Mouse (Mus musculus) cerebellum, postnatal 25 days (tissue): ENCODE measurements at regions not wholly inside any gene's neighbourhood (a gene's known extent, or its start where the extent isn't known, plus 50 kb on each side); places are given as distances from the start of the nearest gene placed in this dataset.

ENCODE experiments used
- DNase-seq, 2 experiments: peaks; one replicate each; pipeline ENCODE4 v3.0.0; 2021; ENCODE audit warnings: mixed read lengths in 2 of 2

- no peak for DNase-seq
Measured at GRCm38 (mm10) chr3:143369002-143369401, 487.2 kb upstream of the Pkn2 start.

- no peak for DNase-seq
Measured at GRCm38 (mm10) chr3:143340032-143340431, 458.2 kb upstream of the Pkn2 start.

DNA sequence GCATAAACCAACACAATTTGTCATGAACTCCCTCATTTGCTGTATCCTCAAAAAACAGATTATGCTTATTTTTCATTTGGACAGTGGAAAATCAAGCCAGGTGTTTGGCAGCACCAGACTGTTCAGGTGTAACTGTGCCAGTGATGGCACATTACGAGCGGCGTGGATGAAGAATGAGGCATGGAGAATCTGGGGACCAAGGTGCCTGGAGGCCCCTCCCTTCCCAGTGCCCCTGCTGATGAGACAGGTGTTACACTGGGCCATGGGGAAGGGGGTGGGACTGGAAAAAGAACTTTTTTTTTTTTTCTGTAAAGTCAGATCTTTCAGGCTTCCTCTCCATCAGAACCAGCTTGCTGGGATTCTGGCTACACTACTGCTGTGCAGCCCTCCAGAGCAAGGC is 451.5 kb upstream of the Pkn2 start:
- DNase-seq, result no peak

GRCm38 (mm10) chr3:143328521-143328920 is 446.7 kb upstream of the Pkn2 start:
- DNase-seq, result no peak

DNA sequence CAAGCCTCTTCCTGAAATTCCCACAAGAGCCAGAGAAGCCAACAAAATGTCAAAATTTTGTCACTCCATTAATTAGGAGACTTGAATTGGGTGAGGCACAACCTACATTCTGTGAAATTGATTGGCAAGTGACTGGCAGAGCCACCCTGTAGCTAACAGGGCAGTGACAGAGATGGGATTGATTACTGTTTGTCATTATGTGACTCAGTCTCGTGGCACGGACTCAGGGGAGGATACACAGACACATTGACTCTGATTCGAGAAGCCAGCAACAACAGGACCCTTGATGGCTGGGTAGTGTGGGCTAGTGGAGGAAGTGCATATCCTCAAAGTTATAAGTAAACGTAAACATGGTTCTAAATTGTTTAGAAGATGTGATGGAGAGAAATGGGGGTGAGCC is 445.8 kb upstream of the Pkn2 start:
- no peak for DNase-seq

- DNase-seq, result no peak
Measured at GRCm38 (mm10) chr3:143316457-143316856, 434.7 kb upstream of the Pkn2 start.

DNA sequence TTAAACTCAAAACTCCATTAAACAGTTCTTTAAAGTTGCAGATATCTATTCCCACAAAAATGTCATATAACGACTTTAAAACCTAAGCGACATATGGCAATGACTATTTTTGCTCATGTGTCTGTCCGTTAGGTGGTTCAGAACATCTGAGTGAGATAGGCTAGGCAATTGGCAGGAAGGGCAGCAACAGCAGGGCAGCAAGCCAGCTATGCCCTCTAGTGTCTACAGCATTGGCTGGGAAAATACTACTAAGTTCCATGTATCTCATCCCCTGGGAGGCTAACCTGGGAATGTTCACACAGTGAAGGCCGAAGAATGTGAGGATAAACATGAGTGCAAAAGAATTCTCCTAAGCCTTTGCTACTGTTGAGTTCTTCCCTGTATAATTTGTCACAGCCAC is 410.0 kb upstream of the Pkn2 start:
- peak; percentile 11 to 50 for DNase-seq

- DNase-seq, result no peak
Measured at GRCm38 (mm10) chr3:143264132-143264531, 382.3 kb upstream of the Pkn2 start.

- DNase-seq, result peak; percentile 6 to 21
Measured at GRCm38 (mm10) chr3:143252643-143253042, 370.8 kb upstream of the Pkn2 start.

GRCm38 (mm10) chr3:143252008-143252407 is 370.2 kb upstream of the Pkn2 start:
- no peak for DNase-seq

DNA sequence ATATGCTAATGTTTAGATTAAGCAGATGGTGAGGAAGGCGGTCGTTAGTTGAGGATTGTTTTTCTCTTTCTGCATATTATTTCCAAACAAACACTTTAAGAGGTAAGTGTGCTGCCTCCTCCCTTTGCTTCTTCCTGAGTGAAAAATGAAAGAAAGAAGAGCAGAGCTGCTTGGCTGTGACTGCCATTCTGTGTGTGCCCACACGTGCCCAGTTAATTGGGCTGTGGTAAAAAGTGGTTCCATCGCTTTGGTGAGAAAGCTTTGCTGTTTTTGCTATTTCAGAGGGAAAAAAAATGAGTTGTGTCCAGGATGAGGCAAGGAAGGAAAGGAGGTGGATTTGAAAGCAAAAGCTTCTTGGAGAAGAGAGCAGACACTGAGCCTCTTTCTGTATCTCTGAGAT is 360.9 kb upstream of the Pkn2 start:
- no peak for DNase-seq

- DNase-seq, result no peak
Measured at GRCm38 (mm10) chr3:143240545-143241383, 359.0 kb upstream of the Pkn2 start.

- DNase-seq, result no peak
Measured at GRCm38 (mm10) chr3:143238546-143238945, 356.7 kb upstream of the Pkn2 start.

DNA sequence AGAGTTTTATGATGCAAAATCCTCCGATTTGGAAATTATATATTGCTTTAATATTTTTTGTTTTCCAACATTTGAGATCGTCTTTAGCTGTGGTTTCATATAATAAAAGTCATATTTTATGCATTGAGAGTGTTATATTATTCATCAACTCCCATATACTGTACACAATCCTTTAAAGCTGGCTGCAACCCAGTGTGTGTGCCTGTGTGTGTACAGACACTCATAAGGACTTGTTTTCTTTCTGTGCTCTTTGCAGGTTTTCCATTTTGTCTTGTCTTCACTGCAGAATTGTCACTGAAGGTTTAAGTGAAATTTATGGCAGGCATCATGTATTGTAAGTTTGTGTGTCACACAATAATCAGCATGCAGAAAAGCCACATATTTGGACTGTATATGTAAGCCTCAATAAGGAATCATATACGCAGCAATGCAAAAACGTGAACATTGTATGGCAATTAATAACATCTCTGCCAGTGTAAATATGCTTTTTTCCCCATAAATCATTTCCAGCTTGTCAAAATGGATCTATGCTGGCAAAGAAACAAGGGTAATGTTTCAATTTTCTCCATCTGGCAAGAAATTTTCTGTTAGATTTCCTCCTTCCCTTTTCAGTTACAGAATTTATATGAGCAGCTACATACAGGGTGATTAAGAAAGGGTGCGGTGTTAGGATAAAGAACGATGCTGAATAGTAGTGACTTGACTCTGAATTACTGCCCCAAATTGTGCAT is 342.4 kb upstream of the Pkn2 start:
- no peak for DNase-seq

DNA sequence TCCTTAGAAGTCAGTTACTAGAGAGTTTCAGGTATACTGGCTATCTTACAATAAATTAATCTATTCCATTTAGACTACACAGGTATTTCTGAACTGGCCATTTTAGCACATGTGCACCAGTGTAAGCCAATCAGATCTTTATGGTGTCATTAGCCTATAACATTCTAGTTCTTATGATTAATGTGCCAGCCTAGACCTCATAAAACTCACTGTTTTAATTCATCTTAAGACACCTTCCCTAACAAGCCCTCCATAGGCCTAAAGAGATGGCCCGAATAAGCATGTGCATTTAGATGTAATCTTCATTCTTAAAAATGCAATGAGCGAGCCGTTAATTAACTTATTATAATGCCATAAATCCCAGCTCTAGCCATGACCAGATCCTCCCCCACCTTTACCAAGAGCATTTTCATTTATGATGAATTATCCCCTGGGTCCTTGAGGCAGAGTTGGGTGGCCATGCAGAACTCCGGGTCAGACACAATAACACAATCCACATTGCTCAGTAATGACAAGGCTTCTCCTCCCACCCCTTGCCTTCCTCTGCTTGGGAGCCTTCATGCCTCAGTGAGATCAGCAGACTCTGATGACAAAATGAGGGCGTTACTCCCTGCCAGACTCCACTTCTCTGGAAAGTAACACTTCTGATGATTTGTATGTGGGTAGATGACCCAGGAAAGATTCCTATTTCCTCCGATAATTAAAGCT is 311.6 kb upstream of the Pkn2 start:
- DNase-seq, result no peak

DNA sequence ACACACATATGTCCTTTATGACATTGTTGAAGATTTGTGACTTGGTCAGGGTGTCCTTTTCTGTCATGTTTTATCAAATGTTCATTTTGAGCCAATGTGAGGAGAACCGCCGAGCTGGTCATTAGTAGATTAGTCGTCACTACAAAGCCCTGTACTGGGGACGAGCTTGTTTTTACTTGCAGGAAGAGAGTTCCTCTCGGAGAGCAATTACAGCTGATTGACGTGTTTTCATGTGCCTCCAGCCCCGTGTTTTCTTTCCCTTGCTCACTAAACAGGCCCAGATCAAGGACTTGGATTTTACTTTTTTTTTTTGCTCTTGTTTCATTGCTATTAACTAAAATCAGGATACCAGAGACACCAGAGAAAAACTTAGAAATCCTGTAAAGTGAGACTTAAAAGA is 307.1 kb upstream of the Pkn2 start:
- no peak for DNase-seq

- DNase-seq, result no peak
Measured at GRCm38 (mm10) chr3:143173971-143174370, 292.2 kb upstream of the Pkn2 start.

- DNase-seq, result no peak
Measured at GRCm38 (mm10) chr3:143162444-143162843, 280.6 kb upstream of the Pkn2 start.

- no peak for DNase-seq
Measured at GRCm38 (mm10) chr3:143161993-143162392, 280.2 kb upstream of the Pkn2 start.

DNA sequence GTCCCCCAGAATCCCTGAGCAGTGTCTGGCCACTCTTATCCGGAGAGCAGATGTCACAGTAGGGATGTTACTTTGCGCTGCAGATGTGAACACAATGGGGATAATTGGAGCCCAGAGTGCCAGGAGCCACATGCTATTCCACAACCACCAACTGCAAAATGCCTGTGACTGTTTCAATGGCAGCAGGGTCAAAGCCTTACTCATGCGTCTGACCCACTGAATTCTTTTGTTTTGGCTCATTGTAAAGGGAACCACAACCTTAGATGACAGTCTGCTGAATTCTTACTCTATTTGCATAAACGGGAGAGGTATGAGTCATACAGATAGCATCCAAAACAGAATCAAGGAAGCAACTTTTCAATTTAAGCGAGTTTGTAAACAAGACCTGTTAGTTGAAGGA is 276.8 kb upstream of the Pkn2 start:
- DNase-seq, result no peak

DNA sequence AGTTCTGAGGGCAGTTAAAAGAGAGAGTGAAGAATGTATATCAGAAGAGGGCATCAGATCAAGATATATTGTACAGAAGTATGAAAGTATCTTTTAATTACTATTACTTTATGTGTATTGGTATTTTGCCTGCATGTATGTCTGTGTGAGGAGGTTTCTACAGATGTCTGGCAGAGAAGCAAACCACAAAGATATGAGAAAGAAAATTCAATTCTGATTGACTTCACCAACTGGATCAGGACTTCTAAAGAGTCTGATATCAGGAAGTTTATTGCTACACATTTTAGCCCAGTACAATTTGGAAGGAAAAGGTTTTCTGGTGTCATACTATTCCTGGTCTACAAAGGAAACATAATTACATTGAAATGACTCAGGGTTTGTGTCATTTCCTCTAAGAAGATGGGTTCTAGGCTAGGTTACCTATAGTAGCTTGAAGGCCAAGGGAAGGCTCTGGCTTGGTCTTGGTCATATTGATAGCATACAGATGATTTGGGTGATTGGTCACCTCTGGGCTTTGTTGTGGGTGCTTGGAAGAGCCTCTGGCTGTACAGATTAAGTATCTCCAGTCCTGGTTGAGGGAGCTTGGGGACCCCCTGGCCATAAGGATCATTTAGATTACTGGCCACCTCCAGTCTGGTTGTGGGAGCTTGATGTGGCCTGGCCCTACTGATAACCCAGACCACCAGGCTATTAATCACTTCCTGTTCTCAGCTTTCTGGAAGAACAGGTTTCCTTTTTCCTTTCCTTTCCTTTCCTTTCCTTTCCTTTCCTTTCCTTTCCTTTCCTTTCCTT is 275.1 kb upstream of the Pkn2 start:
- DNase-seq, result no peak

DNA sequence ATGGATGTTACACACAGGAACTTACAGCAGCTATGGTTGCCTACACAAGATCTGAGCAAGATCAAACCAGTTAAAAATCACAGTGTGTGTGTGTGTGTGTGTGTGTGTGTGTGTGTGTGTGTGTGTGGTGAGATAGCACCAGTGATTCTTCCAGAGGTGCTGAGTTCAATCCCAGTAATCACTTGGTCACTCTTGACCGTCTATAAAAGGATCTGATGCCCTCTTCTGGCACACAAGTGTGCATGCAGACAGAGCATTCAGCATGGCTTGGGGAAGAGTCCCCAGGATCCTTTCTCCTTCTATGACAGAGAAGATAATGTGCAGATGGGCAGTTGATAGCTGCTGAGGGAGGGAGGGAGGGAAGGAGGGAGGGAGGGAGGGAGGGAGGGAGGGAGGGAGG is 274.4 kb upstream of the Pkn2 start:
- no peak for DNase-seq

DNA sequence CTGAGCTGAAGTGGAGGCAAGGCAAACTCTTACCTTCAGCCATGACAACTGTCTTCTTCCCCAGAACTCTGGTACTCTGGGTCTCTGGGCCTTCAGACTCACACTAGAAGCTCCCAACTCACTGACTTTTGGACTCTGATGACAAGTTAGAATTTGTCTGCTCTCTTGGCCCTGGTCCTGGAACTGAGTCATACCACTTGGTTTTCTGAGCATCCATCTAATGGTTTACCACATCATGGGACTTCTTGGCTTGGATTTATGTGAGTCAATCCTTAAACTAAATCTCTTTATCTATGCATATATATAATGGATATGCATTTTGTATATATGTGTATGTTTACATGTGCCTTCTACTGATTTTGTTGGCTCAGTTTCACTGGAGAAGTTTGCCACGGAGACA is 273.8 kb upstream of the Pkn2 start:
- no peak for DNase-seq
